Mouse (Mus musculus) ES-Bruce4 (cell line): ENCODE data around the gene Gm45140. TPM values are rescaled to one million over a fixed set of nuclear protein-coding genes. Genes with fewer than 3 reads are reported as not detected.
"Not testable (repeated sequence)": the region's sequence is repeated elsewhere in the genome, so short reads cannot be mapped to it uniquely, and the experiment has no call there.

ENCODE experiments used
- H3K27ac ChIP-seq: 2 replicates; pipeline ENCODE4 v1.5.1; 2012; ENCODE audit warnings: low read length, inconsistent platforms; ENCODE audit not compliant: insufficient read depth
- H3K27me3 ChIP-seq: 2 replicates; pipeline ENCODE4 v1.6.1; 2012; ENCODE audit warnings: mild to moderate bottlenecking, low read length, inconsistent platforms; ENCODE audit not compliant: control insufficient read depth, poor library complexity, insufficient read depth, severe bottlenecking
- H3K36me3 ChIP-seq: 2 replicates; pipeline ENCODE4 v1.6.1; 2012; ENCODE audit warnings: inconsistent platforms, mild to moderate bottlenecking, low read length, moderate library complexity; ENCODE audit not compliant: control insufficient read depth, poor library complexity, insufficient read depth, severe bottlenecking
- H3K4me1 ChIP-seq: one replicate; pipeline ENCODE4 v1.8.1; 2011; ENCODE audit warnings: low read length; ENCODE audit not compliant: control insufficient read depth, insufficient read depth
- H3K4me3 ChIP-seq: 2 replicates; pipeline ENCODE4 v1.5.1; 2011; ENCODE audit warnings: low read depth, mild to moderate bottlenecking, low read length
- H3K9ac ChIP-seq: 2 replicates; pipeline ENCODE4 v1.6.1; 2012; ENCODE audit warnings: low read depth, mild to moderate bottlenecking, inconsistent platforms; ENCODE audit not compliant: poor library complexity, severe bottlenecking
- H3K9me3 ChIP-seq: replicated peaks from 2 replicates; pipeline ENCODE4 v1.6.1; 2012; ENCODE audit warnings: mild to moderate bottlenecking, low read length, inconsistent platforms; ENCODE audit not compliant: control insufficient read depth, poor library complexity, insufficient read depth, severe bottlenecking
- CTCF ChIP-seq: IDR thresholded peaks from one replicate; pipeline ENCODE4 v1.8.1; 2011; ENCODE audit warnings: low read depth, low read length
- EP300 ChIP-seq: IDR thresholded peaks from 2 replicates; pipeline ENCODE4 v1.6.1; 2011; ENCODE audit warnings: low read depth, low read length; ENCODE audit not compliant: insufficient read depth
- POLR2A ChIP-seq: IDR thresholded peaks from one replicate; pipeline ENCODE4 v1.8.1; 2011; ENCODE audit warnings: low read length; ENCODE audit not compliant: insufficient read depth
- polyA plus RNA-seq: library from polyadenylated mRNA; stranded (reverse); fragments of >200 nt; gene quantifications from 2 replicates; pipeline ENCODE4 v1.2.4, GENCODE M21; 2011; ENCODE audit warnings: low read depth; ENCODE audit not compliant: missing spikeins, insufficient read depth, insufficient read length

Gm45140 gene
- polyA plus RNA-seq, 1 experiment = 3.6 TPM

DNA sequence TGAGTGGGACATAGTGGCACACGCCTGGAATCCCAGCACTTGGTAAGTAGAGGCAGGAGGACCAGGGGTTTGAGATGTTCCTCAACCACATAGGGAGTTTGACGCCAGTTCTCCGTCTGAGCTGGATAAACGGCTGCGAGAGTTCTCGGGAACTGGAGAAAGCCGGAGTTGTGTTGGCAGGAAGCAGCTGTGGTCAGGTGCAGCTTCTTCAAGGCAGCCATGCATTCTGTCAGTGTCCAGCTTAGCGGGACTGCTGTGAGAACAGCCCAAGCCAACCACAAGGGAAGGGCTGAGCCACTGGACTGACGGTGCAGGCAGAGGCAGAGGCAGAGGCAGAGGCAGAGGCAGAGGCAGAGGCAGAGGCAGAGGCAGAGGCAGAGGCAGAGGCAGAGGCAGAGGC, 60.7 kb downstream of the Gm45140 start:
- H3K9ac ChIP-seq = no peak overlapping the region
- H3K27ac ChIP-seq = no peak overlapping the region
- H3K9me3 ChIP-seq = no peaks in the 10 kb centered on the region
- no peaks in the 10 kb centered on the region for H3K27me3 ChIP-seq
- H3K4me1 ChIP-seq = no peaks in the 10 kb centered on the region
- no peak overlapping the region for H3K4me3 ChIP-seq
- TF ChIP-seq EP300 (no peak), POLR2A (no peak), CTCF (no peak)
- H3K36me3 ChIP-seq = no peaks in the 10 kb centered on the region

- no peaks in the 10 kb centered on the region for H3K36me3 ChIP-seq
These were observed 61.1 kb downstream of the Gm45140 start for GRCm38 (mm10) chr6:87774466-87774865.

GRCm38 (mm10) chr6:87770626-87771025, 65.0 kb downstream of the Gm45140 start:
- Histone ChIP-seq H3K27ac (no peak overlapping the region), H3K9ac (no peak overlapping the region), H3K9me3 (no peaks in the 10 kb centered on the region), H3K36me3 (no peaks in the 10 kb centered on the region), H3K4me3 (no peak overlapping the region), H3K27me3 (no peaks in the 10 kb centered on the region), H3K4me1 (no peaks in the 10 kb centered on the region)
- no peak for TF ChIP-seq CTCF
- TF ChIP-seq POLR2A = no peak
- TF ChIP-seq EP300 = no peak

More at GRCm38 (mm10) chr6:87774466-87774865, 61.1 kb downstream of the Gm45140 start:
- TF ChIP-seq EP300 = no peak
- no peak for TF ChIP-seq POLR2A
- no peak for TF ChIP-seq CTCF
- H3K9me3 ChIP-seq = no peaks in the 10 kb centered on the region
- no peak overlapping the region for H3K9ac ChIP-seq
- no peaks in the 10 kb centered on the region for H3K27me3 ChIP-seq
- H3K4me3 ChIP-seq = no peak overlapping the region
- H3K4me1 ChIP-seq = no peaks in the 10 kb centered on the region
- H3K27ac ChIP-seq = no peak overlapping the region

DNA sequence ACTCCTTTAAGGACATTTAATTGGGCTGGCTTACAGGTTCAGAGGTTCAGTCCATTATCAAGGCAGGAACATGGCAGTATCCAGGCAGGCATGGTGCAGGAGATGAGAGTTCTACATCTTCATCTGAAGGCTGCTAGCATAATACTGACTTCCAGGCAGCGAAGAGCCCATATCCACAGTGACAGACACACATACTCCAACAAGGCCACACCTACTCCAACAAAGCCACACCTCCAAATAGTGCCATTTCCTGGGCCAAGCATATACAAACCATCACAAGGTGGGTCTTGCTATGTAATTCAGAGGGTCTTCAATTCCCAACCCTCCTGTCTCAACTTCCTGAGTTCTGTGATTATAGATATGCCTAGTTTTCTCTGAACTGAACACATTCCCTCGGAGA, 71.3 kb downstream of the Gm45140 start:
- H3K27ac ChIP-seq, H3K4me1 ChIP-seq, H3K9me3 ChIP-seq, H3K9ac ChIP-seq, H3K27me3 ChIP-seq, H3K36me3 ChIP-seq, H3K4me3 ChIP-seq: not testable (repeated sequence)

DNA sequence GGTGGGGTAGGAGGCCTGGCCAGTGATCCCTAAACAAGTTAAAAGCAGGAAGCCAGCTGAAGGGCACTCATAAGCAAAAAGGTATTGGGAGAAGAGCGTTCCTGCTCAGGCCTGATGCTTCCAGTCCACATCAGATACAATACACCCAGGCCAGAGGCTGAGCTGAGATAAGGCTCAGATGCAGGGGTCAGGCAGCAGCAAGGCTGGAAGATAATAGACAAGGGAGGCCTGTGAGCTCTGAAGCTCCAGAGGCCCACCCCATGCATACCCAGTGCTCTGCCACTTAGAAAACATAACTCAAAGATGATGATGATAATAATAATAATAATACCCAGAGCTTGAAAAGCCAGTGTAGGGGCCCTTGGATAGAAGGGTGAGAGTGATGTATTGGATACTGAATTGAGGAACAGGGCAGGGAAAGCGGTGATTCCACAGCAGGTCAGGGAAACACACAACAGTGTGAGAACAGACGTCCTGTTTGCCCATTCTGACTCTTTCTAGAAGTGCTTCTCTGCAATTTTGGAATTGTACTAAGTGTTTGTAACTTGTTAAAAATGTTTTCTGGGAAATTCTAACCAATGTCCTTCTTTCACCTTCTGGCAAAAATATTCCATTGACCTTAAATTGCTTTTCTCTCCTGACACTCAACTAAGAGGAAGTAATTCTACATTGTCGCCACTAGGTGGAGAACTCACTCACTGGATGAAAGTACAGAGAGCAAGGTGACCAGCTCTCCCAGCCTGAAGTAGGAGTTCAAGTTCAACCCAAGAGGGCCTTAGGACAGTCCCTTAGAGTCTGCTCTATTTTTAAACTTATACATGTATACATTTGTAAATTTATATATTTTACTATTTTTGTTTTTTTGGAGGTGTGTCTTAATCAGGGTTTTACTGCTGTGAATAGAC, 72.0 kb downstream of the Gm45140 start:
- Histone ChIP-seq H3K27ac (no peak overlapping the region), H3K9ac (no peak overlapping the region), H3K4me1 (no peaks in the 10 kb centered on the region), H3K4me3 (no peak overlapping the region), H3K27me3 (no peaks in the 10 kb centered on the region), H3K9me3 (no peaks in the 10 kb centered on the region), H3K36me3 (no peaks in the 10 kb centered on the region)
- TF ChIP-seq CTCF = peak; percentile 28
- no peak for TF ChIP-seq EP300

- Histone ChIP-seq H3K36me3 (no peaks in the 10 kb centered on the region), H3K27ac (no peak overlapping the region), H3K4me1 (no peaks in the 10 kb centered on the region), H3K27me3 (no peaks in the 10 kb centered on the region), H3K4me3 (no peak overlapping the region), H3K9ac (no peak overlapping the region), H3K9me3 (no peaks in the 10 kb centered on the region)
- TF ChIP-seq EP300 = no peak
- TF ChIP-seq POLR2A = no peak
- TF ChIP-seq CTCF = no peak
These were observed 73.4 kb downstream of the Gm45140 start for GRCm38 (mm10) chr6:87762161-87762560.
